Mouse (Mus musculus) hematopoietic multipotent progenitor cell, adult 10-12 weeks (in vitro differentiated cells): ENCODE measurements around the gene Myzap. TPM values are rescaled to one million over a fixed set of nuclear protein-coding genes. Genes with fewer than 3 reads are reported as not detected.

Experiments used
- polyA plus RNA-seq: library from polyadenylated mRNA; stranded (reverse); fragments of >175 nt; gene quantifications from 2 replicates; pipeline ENCODE4 v1.2.3, GENCODE M21; 2012; ENCODE audit warnings: low replicate concordance

Gene Myzap
- polyA plus RNA-seq = 0.68 and 1.0 TPM in 2 replicates

GRCm38 (mm10) chr9:71591938-71592548 is at the start of gene Myzap:
Gene Myzap (minus strand): TSS chr9:71592360.

GRCm38 (mm10) chr9:71485475-71486094 is 106.6 kb downstream of the Myzap start, which contains the start of gene Polr2m:
Gene Polr2m (minus strand): TSS chr9:71485935.

Other genes starting within 250 kb of the Myzap start
- gene Polr2m, start 106.4 kb downstream of the Myzap start, polyA plus RNA-seq = 276 and 766 TPM in 2 replicates
- gene Cgnl1, start 179.2 kb upstream of the Myzap start, polyA plus RNA-seq = 0.52 and 1.1 TPM in 2 replicates